Mouse (Mus musculus): ENCODE data around the gene Cog1. TPM values are rescaled to one million over a fixed set of nuclear protein-coding genes. Genes with fewer than 3 reads are reported as not detected.
"Not testable (repeated sequence)": the region's sequence is repeated elsewhere in the genome, so short reads cannot be mapped to it uniquely, and the experiment has no call there.

Cog1 gene
- polyA plus RNA-seq, 1 experiment, result 15.6 TPM

- H3K4me3 ChIP-seq (ENCODE audit: low read depth, low read length), result no peak overlapping the region
- H3K9ac ChIP-seq (ENCODE audit: low read depth, poor library complexity, severe bottlenecking), result no peak overlapping the region
- H3K9me3 ChIP-seq (replicated peaks; ENCODE audit: control insufficient read depth, insufficient read depth, low read length, poor library complexity, severe bottlenecking), result no peaks in the 10 kb centered on the region
- H3K36me3 ChIP-seq (ENCODE audit: control insufficient read depth, insufficient read depth, low read length, poor library complexity, severe bottlenecking), result peaks cover 41% of the 10 kb centered on the region
- TF ChIP-seq POLR2A (IDR thresholded peaks at IDR 0.05; ENCODE audit: insufficient read depth, low read length) (no peak), EP300 (IDR thresholded peaks at IDR 0.05; ENCODE audit: insufficient read depth, low read depth, low read length) (no peak), CTCF (IDR thresholded peaks at IDR 0.05; ENCODE audit: low read depth, low read length) (no peak)
- H3K27ac ChIP-seq (ENCODE audit: insufficient read depth, low read length), result no peak overlapping the region
- no peaks in the 10 kb centered on the region for H3K27me3 ChIP-seq (ENCODE audit: control insufficient read depth, insufficient read depth, low read length, poor library complexity, severe bottlenecking)
- H3K4me1 ChIP-seq (ENCODE audit: control insufficient read depth, insufficient read depth, low read length), result peaks cover 2% of the 10 kb centered on the region
These were observed 9.3 kb downstream of the Cog1 start for GRCm38 (mm10) chr11:113658319-113658718.

GRCm38 (mm10) chr11:113658763-113659162 lies 9.8 kb downstream of the Cog1 start:
- TF ChIP-seq CTCF (IDR thresholded peaks at IDR 0.05; ENCODE audit: low read depth, low read length) (no peak), POLR2A (IDR thresholded peaks at IDR 0.05; ENCODE audit: insufficient read depth, low read length) (no peak), EP300 (IDR thresholded peaks at IDR 0.05; ENCODE audit: insufficient read depth, low read depth, low read length) (no peak)
- Histone ChIP-seq H3K9me3 (replicated peaks; ENCODE audit: control insufficient read depth, insufficient read depth, low read length, poor library complexity, severe bottlenecking) (no peaks in the 10 kb centered on the region), H3K36me3 (ENCODE audit: control insufficient read depth, insufficient read depth, low read length, poor library complexity, severe bottlenecking) (peaks cover 45% of the 10 kb centered on the region)

DNA sequence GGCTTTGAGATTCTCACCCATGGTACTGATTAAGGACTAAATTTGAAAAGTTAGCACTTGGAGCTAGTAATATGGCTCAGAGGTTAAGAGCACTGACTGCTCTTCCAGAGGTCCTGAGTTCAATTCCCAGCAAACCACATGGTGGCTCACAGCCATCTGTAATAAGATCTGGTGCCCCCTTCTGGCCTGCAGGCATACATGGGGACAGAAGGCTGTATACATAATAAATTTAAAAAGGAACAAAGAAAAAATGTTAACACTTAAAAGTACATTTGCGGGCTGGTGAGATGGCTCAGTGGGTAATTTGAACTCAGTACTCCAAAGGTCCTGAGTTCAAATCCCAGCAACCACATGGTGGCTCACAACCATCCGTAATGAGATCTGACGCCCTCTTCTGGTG lies 11.2 kb downstream of the Cog1 start:
- not testable (repeated sequence) for H3K9me3 ChIP-seq (replicated peaks; ENCODE audit: control insufficient read depth, insufficient read depth, low read length, poor library complexity, severe bottlenecking); H3K27ac ChIP-seq (ENCODE audit: insufficient read depth, low read length); H3K4me1 ChIP-seq (ENCODE audit: control insufficient read depth, insufficient read depth, low read length); H3K27me3 ChIP-seq (ENCODE audit: control insufficient read depth, insufficient read depth, low read length, poor library complexity, severe bottlenecking); H3K9ac ChIP-seq (ENCODE audit: low read depth, poor library complexity, severe bottlenecking); H3K4me3 ChIP-seq (ENCODE audit: low read depth, low read length)
- H3K36me3 ChIP-seq (ENCODE audit: control insufficient read depth, insufficient read depth, low read length, poor library complexity, severe bottlenecking), result peaks cover 36% of the 10 kb centered on the region

More at GRCm38 (mm10) chr11:113658763-113659162, 9.8 kb downstream of the Cog1 start:
- Histone ChIP-seq H3K27ac (ENCODE audit: insufficient read depth, low read length) (peak overlapping the region; percentile 26; the same call in 1 of the 2 replicates), H3K4me1 (ENCODE audit: control insufficient read depth, insufficient read depth, low read length) (peaks cover 2% of the 10 kb centered on the region), H3K27me3 (ENCODE audit: control insufficient read depth, insufficient read depth, low read length, poor library complexity, severe bottlenecking) (no peaks in the 10 kb centered on the region), H3K4me3 (ENCODE audit: low read depth, low read length) (no peak overlapping the region), H3K9ac (ENCODE audit: low read depth, poor library complexity, severe bottlenecking) (no peak overlapping the region)

DNA sequence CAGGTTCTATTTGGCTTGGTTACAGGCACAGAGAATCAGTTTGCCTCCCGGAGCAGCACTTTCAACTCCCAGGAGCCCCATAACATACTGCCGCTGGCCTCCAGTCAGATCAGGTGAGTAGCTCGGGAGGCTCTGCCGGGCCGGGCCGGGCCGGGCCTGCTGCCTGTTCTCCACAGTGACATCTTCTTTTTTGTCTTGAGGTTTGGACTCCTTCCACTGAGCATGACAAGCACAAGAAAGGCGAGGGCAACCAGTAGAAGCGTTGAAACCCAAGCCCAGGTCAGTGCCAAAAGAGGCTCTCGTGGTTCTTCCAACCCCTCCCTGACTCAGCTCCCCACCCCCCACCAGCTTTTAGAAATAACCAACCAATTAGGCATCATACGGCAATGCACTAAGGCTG lies 12.0 kb downstream of the Cog1 start:
- Histone ChIP-seq H3K27ac (ENCODE audit: insufficient read depth, low read length) (no peak overlapping the region), H3K36me3 (ENCODE audit: control insufficient read depth, insufficient read depth, low read length, poor library complexity, severe bottlenecking) (peaks cover 28% of the 10 kb centered on the region)
- TF ChIP-seq CTCF (IDR thresholded peaks at IDR 0.05; ENCODE audit: low read depth, low read length) (no peak), POLR2A (IDR thresholded peaks at IDR 0.05; ENCODE audit: insufficient read depth, low read length) (no peak), EP300 (IDR thresholded peaks at IDR 0.05; ENCODE audit: insufficient read depth, low read depth, low read length) (no peak)

GRCm38 (mm10) chr11:113661835-113662351 lies 12.9 kb downstream of the Cog1 start:
- Histone ChIP-seq H3K9ac (ENCODE audit: low read depth, poor library complexity, severe bottlenecking) (no peak overlapping the region), H3K4me1 (ENCODE audit: control insufficient read depth, insufficient read depth, low read length) (peaks cover 2% of the 10 kb centered on the region), H3K4me3 (ENCODE audit: low read depth, low read length) (no peak overlapping the region), H3K27ac (ENCODE audit: insufficient read depth, low read length) (no peak overlapping the region), H3K36me3 (ENCODE audit: control insufficient read depth, insufficient read depth, low read length, poor library complexity, severe bottlenecking) (peaks cover 24% of the 10 kb centered on the region), H3K27me3 (ENCODE audit: control insufficient read depth, insufficient read depth, low read length, poor library complexity, severe bottlenecking) (no peaks in the 10 kb centered on the region), H3K9me3 (replicated peaks; ENCODE audit: control insufficient read depth, insufficient read depth, low read length, poor library complexity, severe bottlenecking) (no peaks in the 10 kb centered on the region)
- TF ChIP-seq CTCF (IDR thresholded peaks at IDR 0.05; ENCODE audit: low read depth, low read length) (no peak), POLR2A (IDR thresholded peaks at IDR 0.05; ENCODE audit: insufficient read depth, low read length) (no peak), EP300 (IDR thresholded peaks at IDR 0.05; ENCODE audit: insufficient read depth, low read depth, low read length) (no peak)

More for the DNA sequence above, 12.0 kb downstream of the Cog1 start:
- Histone ChIP-seq H3K4me1 (ENCODE audit: control insufficient read depth, insufficient read depth, low read length) (peaks cover 2% of the 10 kb centered on the region), H3K27me3 (ENCODE audit: control insufficient read depth, insufficient read depth, low read length, poor library complexity, severe bottlenecking) (no peaks in the 10 kb centered on the region), H3K9ac (ENCODE audit: low read depth, poor library complexity, severe bottlenecking) (no peak overlapping the region), H3K4me3 (ENCODE audit: low read depth, low read length) (no peak overlapping the region), H3K9me3 (replicated peaks; ENCODE audit: control insufficient read depth, insufficient read depth, low read length, poor library complexity, severe bottlenecking) (no peaks in the 10 kb centered on the region)

GRCm38 (mm10) chr11:113664279-113664678 lies 15.3 kb downstream of the Cog1 start:
- Histone ChIP-seq H3K9me3 (replicated peaks; ENCODE audit: control insufficient read depth, insufficient read depth, low read length, poor library complexity, severe bottlenecking) (no peaks in the 10 kb centered on the region), H3K27me3 (ENCODE audit: control insufficient read depth, insufficient read depth, low read length, poor library complexity, severe bottlenecking) (no peaks in the 10 kb centered on the region), H3K27ac (ENCODE audit: insufficient read depth, low read length) (no peak overlapping the region), H3K4me3 (ENCODE audit: low read depth, low read length) (no peak overlapping the region), H3K36me3 (ENCODE audit: control insufficient read depth, insufficient read depth, low read length, poor library complexity, severe bottlenecking) (peaks cover 26% of the 10 kb centered on the region), H3K9ac (ENCODE audit: low read depth, poor library complexity, severe bottlenecking) (no peak overlapping the region), H3K4me1 (ENCODE audit: control insufficient read depth, insufficient read depth, low read length) (peaks cover 2% of the 10 kb centered on the region)
- TF ChIP-seq CTCF (IDR thresholded peaks at IDR 0.05; ENCODE audit: low read depth, low read length), result no peak
- TF ChIP-seq POLR2A (IDR thresholded peaks at IDR 0.05; ENCODE audit: insufficient read depth, low read length), result no peak
- no peak for TF ChIP-seq EP300 (IDR thresholded peaks at IDR 0.05; ENCODE audit: insufficient read depth, low read depth, low read length)

All from ES-Bruce4 (cell line).